Mouse (Mus musculus) heart, postnatal 0 days (tissue): ENCODE data around the gene Zfyve9.

ENCODE experiments used
- CTCF ChIP-seq: IDR thresholded peaks from 2 replicates; pipeline ENCODE4 v1.5.1; 2016; ENCODE audit warnings: antibody characterized with exemption, control low read depth, low read depth
- EP300 ChIP-seq: IDR thresholded peaks from 2 replicates; pipeline ENCODE4 v1.6.1; 2016; ENCODE audit warnings: antibody characterized with exemption, low read depth

- TF ChIP-seq CTCF (no peak), EP300 (no peak)
These were observed 94.4 kb downstream of the Zfyve9 start for GRCm38 (mm10) chr4:108686156-108686555.
